Mouse (Mus musculus) liver, adult (tissue): ENCODE results near the gene Crcp.

ENCODE experiments used
- GATA4 ChIP-seq: IDR thresholded peaks from 2 replicates; pipeline ENCODE4 v1.6.1; 2014; ENCODE audit warnings: mild to moderate bottlenecking, low read length; ENCODE audit not compliant: insufficient replicate concordance

The Crcp gene

DNA sequence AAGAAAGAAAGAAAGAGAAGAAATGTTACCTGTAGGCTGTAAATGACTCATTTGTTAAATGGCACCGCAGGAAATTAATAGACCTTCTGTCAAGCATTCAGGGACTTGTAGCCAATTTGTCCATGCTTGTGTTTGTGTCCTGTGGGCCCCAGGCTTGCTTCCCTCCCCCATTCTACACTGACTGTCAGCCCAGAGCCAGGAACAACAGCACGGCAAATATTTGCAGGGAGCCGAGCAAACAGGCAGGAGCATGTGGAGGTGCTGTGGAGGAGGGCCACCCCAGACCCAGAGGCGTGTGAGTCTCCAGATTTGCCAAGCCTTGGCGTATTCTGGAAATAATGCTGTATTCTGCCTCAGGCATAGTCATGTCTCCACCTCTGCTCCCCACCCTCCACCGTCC, 45.4 kb downstream of the Crcp start:
- TF ChIP-seq GATA4 = no peak

DNA sequence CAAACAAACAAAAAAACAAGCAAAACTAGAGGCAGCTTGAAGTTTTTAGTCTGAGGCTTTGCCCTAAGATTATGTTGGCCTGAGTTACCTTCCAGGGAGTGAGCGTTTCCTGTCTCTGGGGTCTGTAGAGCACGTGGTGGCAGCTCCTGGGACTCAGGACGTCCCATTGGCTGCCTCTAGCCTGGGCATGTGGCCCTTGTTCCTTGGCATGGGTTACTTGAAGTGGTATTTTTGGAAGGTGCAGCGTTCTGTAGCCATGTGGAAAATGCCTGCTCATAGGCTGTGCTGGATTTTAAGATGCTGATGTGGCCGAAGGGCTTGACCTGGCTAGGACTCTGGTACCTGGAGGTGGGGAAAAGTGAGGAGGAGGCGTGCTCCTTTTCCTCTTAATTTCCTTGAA, 47.3 kb downstream of the Crcp start:
- no peak for TF ChIP-seq GATA4

DNA sequence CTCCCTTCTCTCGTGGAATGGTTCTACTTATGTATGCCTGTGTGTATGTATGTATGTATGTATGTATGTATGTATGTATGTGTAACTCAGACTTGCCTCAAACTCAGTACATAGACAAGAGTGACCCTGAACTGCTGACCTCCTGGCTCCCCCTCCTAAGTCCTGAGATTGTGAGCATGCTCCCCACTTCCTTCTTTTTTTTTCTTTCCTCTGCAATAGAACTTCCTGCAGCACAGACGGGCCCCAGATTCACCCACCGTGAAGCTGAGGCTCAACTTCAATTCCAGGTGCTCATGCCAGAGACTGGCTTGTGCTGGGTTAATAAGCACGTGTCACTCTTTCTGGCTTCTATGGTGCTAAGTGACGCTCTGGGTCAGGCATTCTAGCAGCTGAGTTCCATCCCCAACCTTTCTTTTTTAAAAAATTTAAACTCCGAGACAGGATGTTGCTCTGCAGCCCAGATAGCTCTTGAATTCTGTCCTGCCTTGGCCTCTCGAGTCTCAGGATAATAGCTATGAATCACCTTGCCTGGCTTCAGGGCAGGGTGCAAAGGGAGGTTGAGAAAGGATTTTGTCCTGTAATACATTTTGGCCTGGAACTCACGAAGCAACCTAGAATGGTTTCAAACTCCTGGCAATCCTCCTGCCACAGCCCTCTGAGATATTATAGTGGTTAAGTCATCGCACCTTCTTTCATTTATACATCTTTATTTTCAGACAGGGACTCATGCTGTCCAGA, 49.2 kb downstream of the Crcp start:
- no peak for TF ChIP-seq GATA4

DNA sequence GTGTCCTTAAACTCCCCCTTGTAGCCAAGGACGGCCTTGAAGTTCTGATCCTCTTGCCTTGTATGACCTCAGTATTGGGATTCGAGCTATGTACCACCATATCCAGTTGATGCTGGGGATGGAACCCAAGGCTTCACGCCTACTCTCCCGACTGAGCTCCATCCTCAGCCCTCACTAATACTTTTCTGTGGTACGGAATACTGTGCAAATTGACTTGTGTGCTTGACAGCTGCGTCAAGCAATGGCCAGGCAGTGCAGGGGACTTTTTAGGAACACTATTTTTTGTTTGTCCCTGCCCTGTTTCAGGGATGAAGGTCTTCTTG, 49.7 kb downstream of the Crcp start:
- no peak for TF ChIP-seq GATA4

DNA sequence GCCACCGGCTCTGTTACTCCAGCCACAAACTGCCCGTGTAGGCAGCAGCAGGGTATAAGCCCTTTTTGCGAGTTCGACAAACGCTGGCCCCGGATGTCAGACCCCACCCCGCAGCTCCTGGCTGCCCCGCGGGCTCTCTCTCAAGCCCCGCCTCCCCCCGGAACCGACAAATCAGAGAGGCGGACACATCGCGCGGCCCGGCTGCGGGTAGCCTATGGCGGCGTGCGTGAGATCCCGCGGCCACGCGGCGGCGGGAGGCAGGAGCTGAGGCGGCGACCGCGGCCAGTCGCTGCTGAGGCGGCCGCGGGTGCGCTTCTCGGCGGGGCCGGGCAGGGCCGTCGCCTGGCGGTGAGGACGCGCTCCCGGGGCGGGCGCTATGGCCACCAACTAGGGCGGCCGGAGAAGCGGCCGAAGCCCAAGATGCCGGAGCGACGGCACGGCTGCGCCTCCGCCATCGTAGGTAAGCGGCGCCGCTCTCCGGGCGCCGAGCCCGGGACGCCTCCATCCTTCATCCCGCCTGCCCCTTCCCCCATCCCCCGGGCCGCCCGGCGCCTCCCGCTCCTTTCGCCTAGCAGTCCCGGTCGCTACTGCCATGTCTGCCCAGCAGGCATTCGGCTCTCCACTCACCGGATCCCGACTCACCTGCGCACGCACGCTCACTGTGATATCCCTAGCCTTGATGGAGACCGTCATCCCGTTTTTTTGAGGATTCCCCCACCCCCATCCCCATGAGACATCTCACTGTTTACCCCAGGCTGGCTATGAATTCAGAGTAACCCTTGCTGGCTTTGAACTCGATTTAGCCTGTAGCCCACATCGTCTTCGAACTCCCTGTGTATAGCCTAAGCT, 50.3 kb downstream of the Crcp start:
- no peak for TF ChIP-seq GATA4

DNA sequence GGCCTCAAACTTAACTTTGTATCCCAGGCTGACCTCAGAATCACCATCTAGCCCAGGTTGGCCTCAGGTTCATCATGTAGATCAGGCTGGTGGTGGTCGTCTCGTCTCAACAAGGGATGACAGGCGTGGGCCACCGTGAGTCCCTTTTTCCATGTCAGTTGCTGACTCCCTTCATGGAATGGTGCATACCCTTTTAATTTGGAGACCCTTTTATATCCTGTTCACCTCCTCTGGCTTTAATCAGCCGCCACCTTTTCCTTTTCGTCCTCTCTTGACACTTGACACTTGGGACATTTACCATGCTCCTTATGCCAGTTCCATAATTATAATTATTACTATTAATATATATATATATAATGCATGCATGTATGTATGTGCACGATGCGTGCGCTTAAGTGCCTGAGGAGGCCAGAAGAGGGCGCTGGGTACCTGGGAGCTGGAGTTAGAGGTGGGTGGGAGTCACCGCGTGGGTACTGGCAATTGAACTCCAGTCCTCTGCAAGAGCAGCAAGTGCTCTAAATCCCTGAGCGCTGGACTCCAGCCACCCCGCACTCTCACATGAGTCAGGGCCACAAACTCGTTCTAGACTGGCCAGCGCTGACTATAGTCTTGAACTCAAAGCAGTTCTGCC, 51.1 kb downstream of the Crcp start:
- TF ChIP-seq GATA4 = no peak

DNA sequence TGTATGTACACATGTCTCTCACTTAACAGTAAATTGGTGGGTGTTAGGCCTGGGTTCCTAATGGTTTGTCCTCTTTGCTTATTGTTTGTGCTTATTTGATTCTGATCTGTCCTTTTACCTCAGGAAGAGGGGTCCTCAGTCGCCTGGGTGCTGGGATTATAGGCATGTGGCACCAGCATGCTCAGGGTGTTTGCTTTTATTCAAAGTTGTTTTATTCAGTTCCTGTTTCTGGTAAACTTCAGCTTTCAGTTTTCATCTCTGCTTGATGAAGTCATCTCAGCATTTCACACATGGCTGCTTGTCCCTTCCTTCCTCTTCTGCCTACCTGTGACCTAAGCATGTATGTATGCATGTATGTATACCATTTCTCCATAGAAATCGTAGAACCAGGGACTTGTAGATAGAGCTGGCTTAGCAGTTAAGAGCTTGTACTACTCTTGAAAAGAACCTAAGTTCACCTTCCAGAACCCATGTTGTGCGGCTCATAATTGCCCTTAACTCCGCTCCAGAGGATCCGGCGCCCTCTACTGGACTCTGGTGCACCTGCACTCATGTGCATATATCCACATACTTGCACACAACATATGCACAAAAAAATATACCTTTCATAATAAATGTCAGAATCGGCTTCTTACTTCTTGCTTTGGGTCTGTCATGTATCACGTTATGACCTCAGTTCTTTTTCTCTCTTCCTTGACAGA, 52.2 kb downstream of the Crcp start:
- no peak for TF ChIP-seq GATA4

DNA sequence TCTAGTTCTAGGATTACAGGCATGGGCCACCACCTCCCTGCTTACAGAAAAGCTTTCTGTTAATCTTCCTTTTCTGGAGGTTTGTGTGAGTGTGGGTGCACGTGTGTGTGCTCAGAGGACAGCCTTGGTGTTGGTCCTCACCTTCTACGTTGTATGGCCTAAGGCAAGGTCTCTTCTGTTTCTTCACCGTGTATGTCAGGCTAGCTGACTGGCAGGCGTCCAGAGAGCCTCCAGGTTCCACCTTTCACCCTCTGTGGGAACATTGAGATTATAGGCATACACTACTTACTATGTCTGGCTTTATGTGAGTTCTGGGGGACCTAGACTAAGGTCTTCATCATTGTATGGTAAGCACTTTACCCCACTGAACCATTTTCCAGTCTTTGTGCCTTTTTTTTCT, 53.3 kb downstream of the Crcp start:
- no peak for TF ChIP-seq GATA4

DNA sequence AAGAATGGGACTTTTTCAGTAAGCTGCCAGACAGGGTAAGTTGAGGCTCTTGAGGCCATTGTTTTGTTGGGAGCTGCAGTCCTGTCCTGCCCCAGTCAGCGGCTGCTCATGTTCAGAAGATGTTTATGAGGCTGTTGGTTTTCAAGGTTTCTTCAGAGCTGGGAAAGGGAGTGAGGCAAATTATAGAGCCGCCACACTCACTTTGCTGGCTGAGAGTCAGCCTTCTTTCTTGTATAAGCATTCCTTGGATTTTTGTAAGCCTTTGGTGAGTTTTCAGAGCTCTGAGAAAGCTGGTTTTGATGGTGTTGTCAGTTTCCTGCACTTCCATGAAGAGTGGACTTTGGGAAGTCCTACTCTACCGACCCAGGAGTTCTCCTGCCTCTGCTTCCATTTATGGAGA, 55.2 kb downstream of the Crcp start:
- no peak for TF ChIP-seq GATA4

DNA sequence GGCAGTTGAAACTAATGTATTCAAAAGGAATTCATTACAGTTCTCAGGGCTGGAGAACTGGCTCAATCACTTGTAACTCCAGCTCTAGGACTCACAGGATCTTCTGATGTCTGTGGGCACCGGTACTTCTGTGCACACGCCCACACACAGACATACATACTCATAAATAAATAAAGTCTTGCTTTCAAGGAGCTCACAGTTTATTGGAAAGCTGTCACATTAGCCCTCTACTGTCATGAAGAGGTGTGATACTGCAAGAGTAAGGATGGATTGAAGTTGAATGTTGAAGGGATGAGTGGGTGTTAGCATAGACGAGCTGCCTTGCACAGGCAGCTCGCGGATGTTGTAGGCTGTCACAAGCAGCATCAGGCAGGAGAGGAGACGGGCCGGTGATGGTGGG, 58.9 kb downstream of the Crcp start:
- TF ChIP-seq GATA4 = no peak

DNA sequence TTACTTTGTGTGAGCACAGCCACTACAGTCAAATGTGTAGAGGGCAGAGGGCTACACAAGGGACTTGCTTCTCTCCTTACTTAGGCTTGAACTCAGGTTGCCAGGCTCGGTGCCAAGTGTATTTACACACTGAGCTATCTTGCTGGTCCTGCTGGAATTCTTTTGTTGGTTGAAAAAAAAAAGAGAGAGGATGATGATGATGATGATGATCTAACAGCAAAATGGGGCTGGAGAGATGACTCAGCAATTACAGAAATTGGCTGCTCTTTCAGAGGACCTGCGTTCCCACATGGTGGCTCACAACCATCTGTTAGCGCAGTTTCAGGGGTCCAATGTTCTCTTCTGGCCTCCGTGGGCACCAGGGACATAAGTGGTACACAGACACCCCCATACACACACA, 59.5 kb downstream of the Crcp start:
- no peak for TF ChIP-seq GATA4

DNA sequence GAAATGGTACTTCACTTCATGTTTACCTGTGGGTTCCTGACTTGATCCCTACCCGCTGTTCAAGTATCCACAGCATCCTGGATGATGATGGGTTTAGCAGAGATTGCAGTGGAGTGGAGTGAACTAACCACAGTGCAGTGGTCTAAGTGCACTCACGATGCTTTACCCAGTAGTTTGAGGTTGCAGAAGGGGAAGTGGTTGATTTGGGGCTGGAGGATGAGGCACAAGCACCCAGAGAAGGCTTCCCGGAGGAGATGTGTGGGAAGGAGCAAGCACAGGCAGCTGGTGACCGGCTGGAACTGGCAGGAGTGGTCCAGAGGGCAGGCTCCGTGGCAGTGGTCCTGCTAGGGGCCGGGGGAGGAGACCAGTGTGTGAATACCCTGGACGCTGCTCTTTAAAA, 60.1 kb downstream of the Crcp start:
- no peak for TF ChIP-seq GATA4

DNA sequence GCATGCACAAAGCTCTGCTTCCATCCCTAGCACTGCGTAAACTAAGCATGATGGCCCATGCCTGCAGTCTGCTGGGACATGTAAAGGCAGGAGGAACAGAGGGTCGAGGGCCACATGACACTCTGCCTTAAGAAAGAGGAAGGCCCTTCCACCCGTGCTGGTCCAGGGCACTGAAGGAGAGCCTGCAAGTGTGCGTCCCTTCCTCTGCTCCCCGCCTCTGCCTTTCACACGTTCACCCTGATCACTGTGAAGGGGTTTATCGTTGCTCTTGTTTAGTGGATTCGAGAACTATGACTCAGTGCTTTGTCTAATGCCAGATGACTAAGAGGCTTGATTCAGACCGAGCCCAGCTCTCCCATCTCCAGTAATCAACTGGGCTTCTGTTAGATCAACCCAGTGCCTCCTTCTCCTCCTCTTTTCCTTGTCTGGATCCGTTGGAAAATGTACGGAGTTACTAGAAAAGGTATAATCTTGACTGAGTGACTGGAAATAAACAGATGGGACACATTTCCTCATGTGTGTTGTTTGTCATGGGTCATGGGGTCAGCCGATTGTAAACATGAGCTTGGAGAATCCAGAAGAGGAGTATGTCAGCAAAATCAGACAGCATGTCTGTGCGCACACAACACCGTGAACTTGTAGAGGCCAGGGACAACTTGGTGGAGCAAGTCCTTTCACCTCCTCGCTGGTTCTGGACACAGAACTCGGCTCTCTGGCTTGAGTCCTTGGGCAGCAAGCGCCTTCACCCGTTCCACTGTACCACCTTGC, 60.7 kb downstream of the Crcp start:
- TF ChIP-seq GATA4 = no peak

DNA sequence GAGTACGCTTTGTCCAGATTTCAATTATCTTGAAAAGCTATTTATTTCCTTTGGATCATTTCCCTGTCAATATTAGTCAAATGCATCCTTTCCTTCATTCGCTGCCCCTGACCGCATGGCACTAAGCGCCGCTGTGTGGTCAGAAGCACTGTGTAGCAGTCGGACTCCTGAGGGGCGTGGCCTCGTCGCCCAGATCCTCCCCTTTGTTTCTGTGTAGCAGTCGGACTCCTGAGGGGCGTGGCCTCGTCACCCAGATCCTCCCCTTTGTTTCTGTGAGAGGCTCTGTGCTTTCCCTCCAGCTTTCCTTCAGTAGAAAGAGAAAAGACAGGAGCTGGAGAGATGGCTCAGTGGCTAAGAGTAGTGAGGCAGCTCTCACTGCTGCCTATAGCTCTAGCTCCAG, 67.7 kb downstream of the Crcp start:
- TF ChIP-seq GATA4 = no peak

DNA sequence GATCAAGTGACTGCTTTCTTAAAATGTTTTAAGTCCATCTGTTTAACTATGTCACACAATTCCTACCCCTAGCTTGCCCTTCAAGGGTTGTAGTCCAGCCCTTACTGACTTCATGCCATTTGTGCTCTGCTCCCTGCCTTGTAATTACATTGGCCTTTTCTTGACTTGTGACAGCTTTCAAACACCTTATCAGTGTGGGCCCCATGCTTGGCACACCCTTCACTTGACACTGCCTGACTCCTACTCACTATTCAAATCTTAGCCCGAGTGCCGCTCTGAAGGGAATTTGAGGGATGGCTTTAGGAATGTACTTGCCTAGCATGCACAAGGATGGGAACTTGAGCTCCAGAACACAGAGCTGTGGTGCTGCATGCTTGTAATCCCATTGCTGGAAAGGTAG, 68.7 kb downstream of the Crcp start:
- no peak for TF ChIP-seq GATA4
